Mouse (Mus musculus) neural tube, embryonic 13.5 days (tissue): ENCODE results near the gene Esrrb. TPM values are rescaled to one million over a fixed set of nuclear protein-coding genes. Genes with fewer than 3 reads are reported as not detected.

Experiments
- ATAC-seq: fragments of 200-750 bp; cut with Nextera tagmentation; 2 replicates; pipeline ENCODE4 v1.8.0; 2017; ENCODE audit warnings: low read depth, mild to moderate bottlenecking, moderate TSS enrichment, moderate library complexity
- H3K27ac ChIP-seq: fragments of 300-500 bp; sonication (generic); replicated peaks from 2 replicates; pipeline ENCODE4 v1.5.1; 2015; ENCODE audit warnings: moderate library complexity, mild to moderate bottlenecking, inconsistent platforms
- H3K27me3 ChIP-seq: fragments of 300-500 bp; sonication (generic); 2 replicates; pipeline ENCODE4 v1.6.1; 2015; ENCODE audit warnings: mild to moderate bottlenecking, inconsistent platforms
- H3K36me3 ChIP-seq: fragments of 300-500 bp; sonication (generic); 2 replicates; pipeline ENCODE4 v1.6.1; 2015; ENCODE audit warnings: mild to moderate bottlenecking, inconsistent platforms
- H3K4me1 ChIP-seq: fragments of 300-500 bp; sonication (generic); replicated peaks from 2 replicates; pipeline ENCODE4 v1.6.1; 2015; ENCODE audit warnings: inconsistent platforms
- H3K4me2 ChIP-seq: fragments of 300-500 bp; sonication (generic); 2 replicates; pipeline ENCODE4 v1.6.1; 2015; ENCODE audit warnings: inconsistent platforms, mild to moderate bottlenecking, moderate library complexity
- H3K4me3 ChIP-seq: fragments of 300-500 bp; sonication (generic); 2 replicates; pipeline ENCODE4 v1.5.1; 2015; ENCODE audit warnings: mild to moderate bottlenecking, inconsistent platforms
- H3K9ac ChIP-seq: fragments of 300-500 bp; sonication (generic); 2 replicates; pipeline ENCODE4 v1.6.1; 2015; ENCODE audit warnings: moderate library complexity, mild to moderate bottlenecking, inconsistent platforms
- H3K9me3 ChIP-seq: fragments of 300-500 bp; sonication (generic); 2 replicates; pipeline ENCODE4 v1.6.1; 2016; ENCODE audit warnings: inconsistent platforms
- WGBS: fragments of 180-500 bp; shearing (Covaris S2); methylation state at CpG from one replicate; pipeline ENCODE4 v1.1.7; 2015; 5-methylcytosine and 5-hydroxymethylcytosine counted together
- polyA plus RNA-seq: library from polyadenylated mRNA; unstranded; fragments of >200 nt; fragmentation: Nextera tagmentation; extraction: Ambion mirVana; gene quantifications from 2 replicates; pipeline ENCODE4 v1.2.1, GENCODE M21; 2015

Gene Esrrb
- polyA plus RNA-seq, 1 experiment from 2014 or later = 2.7 TPM

DNA sequence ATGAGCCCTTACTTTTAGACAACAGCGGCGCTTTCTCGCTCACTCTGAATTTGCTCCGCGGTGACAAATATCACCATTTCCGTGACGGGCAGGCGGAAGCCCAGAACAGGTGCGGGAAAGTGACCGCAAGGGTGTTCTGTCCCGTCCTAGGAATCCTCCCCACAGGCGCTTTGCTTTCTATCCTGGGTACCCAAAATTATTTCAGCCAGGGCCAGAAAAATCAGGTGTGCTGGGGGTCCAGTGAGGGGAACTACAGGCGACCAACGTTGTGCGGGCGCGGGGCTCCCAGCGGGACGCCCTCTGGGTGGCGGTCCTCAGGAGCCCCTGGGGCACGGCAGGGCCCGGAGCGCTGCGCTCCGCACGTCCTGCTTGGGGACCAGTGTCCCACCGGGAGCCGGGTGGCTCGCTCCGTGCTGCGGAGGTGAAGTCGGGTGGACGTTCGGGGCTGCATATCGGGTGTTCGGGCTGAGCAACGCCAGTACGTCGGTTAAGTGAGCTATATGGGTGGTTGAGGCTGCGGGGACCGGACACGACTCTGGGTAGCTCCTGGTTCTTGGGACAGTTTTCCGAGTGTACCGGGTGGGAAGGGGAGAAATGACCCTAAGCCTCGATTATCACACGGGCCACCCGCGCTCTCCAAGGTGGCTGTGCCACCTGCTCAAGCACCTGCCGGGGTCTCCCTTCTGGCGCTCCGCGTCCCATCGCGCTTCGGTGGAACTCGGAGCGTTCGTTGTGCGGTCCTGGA is 61.4 kb downstream of the Esrrb start:
- Histone ChIP-seq H3K4me3 (peak overlapping the region; percentile 46), H3K4me1 (peaks cover 27% of the 10 kb centered on the region), H3K27ac (no peak overlapping the region), H3K36me3 (no peaks in the 10 kb centered on the region), H3K4me2 (peak overlapping the region; percentile 67), H3K9me3 (no peaks in the 10 kb centered on the region), H3K9ac (peak overlapping the region; percentile 45), H3K27me3 (peaks cover 92% of the 10 kb centered on the region)
- ATAC-seq = no peak
- WGBS = 2% methylated on average over 59 of the region's 59 CpGs

DNA sequence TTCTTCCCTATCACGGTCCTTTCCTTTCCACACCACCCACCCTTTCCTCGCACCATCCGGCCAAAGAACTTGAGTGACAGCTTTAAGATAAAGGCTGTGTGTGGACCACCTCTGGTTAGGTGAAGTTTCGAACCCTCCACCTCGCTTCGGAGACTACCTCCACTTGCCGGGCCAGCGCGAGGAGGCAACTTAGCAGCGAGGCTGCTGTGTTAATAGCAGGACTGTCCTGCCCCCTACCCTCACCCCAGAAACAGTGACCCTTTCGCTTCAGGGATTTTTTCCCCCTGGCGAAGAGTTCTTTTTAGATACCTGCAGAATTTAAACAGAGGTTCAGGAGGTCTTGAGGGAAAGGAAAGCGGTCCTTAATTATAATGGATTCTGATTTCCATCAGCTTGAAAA is 62.2 kb downstream of the Esrrb start:
- Histone ChIP-seq H3K27me3 (peaks cover 90% of the 10 kb centered on the region), H3K27ac (no peak overlapping the region), H3K36me3 (no peaks in the 10 kb centered on the region), H3K4me1 (peaks cover 27% of the 10 kb centered on the region), H3K4me2 (no peak overlapping the region), H3K9me3 (no peaks in the 10 kb centered on the region), H3K4me3 (peak overlapping the region; percentile 46; the same call in 1 of the 2 replicates), H3K9ac (no peak overlapping the region)
- WGBS = 2% methylated on average over 13 of the region's 13 CpGs
- no peak for ATAC-seq

DNA sequence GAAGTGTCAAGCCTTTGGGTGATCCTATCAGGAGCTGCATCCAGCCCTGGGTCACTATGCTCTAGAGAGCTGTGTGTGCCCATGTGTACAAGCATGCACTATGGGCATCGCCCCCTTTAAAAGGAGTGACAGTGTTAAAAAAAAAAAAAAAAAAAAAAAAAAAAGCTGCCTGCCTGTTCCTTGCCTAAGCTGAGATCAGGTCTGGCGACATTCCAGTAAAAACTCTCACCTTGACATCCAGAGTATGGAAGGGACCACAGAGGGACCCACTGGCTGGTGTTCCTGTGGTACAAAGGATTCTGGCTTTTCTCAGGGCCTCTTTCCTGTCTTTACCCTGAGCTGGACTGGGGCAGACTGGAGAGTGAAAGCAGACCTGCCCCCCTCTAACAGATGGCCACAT is 66.7 kb downstream of the Esrrb start:
- Histone ChIP-seq H3K27me3 (peaks cover 45% of the 10 kb centered on the region), H3K9me3 (no peaks in the 10 kb centered on the region), H3K36me3 (no peaks in the 10 kb centered on the region), H3K27ac (no peak overlapping the region), H3K4me3 (no peak overlapping the region), H3K4me2 (no peak overlapping the region), H3K4me1 (peaks cover 11% of the 10 kb centered on the region), H3K9ac (no peak overlapping the region)
- WGBS = 64% methylated on average over 2 of the region's 2 CpGs
- no peak for ATAC-seq

DNA sequence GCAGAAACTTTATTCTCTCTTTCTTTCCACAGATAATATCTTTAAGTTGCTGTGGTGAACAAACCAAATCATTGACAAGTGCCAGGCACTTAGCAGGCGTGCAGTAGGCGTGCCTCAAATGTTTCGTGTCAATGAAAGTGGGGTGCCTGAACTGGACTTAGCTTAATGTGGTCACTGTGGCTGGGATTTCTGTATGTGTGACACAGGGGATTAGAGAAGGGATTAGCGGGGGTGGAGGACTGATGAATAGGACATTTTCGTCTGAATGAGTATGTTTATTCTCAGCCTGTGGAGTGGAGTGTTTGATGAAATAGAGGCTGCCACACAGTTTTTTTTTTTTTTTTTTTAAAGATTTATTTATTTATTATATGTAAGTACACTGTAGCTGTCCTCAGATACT is 70.8 kb downstream of the Esrrb start:
- Histone ChIP-seq H3K27me3 (peaks cover 17% of the 10 kb centered on the region; the same call in 1 of the 2 replicates), H3K27ac (no peak overlapping the region), H3K36me3 (no peaks in the 10 kb centered on the region), H3K4me2 (no peak overlapping the region), H3K4me3 (no peak overlapping the region), H3K9me3 (no peaks in the 10 kb centered on the region), H3K9ac (no peak overlapping the region), H3K4me1 (peaks cover 18% of the 10 kb centered on the region)
- 92% methylated on average over 5 of the region's 5 CpGs for WGBS
- no peak for ATAC-seq

DNA sequence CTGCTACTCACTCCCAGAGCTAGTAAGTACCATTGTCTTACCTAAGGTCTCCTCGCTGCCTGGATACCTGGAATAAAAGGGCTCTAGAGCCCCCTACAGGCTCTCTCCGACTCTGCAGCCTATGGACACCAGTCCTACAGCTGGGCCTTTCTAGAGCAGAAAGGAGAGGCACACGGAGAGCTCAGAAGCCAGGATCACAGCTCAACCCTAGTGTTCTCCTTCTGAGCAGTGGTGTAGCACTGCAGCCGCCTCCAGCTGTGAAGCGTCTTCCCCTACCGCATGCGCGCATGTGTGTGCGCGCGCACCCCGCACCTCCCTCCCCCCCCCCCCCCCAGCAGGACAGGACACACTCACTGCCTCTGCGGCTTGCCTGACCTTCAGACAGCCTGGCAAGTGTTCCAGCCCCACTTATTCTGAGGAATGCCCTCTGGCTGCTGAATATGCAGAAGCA is 72.5 kb downstream of the Esrrb start:
- Histone ChIP-seq H3K27ac (no peak overlapping the region; the same call in 1 of the 2 replicates), H3K4me1 (peaks cover 15% of the 10 kb centered on the region), H3K9me3 (no peaks in the 10 kb centered on the region), H3K4me2 (peak overlapping the region; percentile 51), H3K27me3 (peaks cover 12% of the 10 kb centered on the region; the same call in 1 of the 2 replicates), H3K36me3 (no peaks in the 10 kb centered on the region), H3K4me3 (peak overlapping the region; percentile 21), H3K9ac (peak overlapping the region; percentile 58)
- ATAC-seq = peak; percentile 92
- 2% methylated on average over 13 of the region's 13 CpGs for WGBS

DNA sequence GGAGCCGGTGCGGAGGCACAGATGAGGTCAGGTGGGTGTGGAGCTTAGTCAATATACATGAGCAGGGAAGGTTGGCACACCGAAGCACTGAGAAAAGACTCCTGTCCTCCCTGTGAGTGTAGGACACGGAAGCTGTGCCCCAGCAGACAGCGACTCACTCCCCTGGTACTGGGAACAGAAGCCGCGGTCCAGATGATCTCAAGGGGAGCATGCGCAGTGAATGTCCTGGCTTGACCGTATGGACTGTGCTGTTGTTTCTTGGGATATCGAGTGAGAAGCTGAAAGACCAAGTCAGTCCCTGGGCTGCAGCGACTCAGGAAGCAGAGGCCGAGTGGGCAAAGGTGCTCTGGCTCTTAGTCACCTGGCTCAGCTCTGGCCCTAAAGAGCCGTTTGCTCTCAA is 74.7 kb downstream of the Esrrb start:
- Histone ChIP-seq H3K27me3 (peaks cover 12% of the 10 kb centered on the region; the same call in 1 of the 2 replicates), H3K27ac (no peak overlapping the region), H3K4me2 (no peak overlapping the region), H3K36me3 (no peaks in the 10 kb centered on the region), H3K4me1 (peaks cover 15% of the 10 kb centered on the region), H3K4me3 (no peak overlapping the region), H3K9me3 (no peaks in the 10 kb centered on the region), H3K9ac (no peak overlapping the region)
- no peak for ATAC-seq
- 89% methylated on average over 13 of the region's 13 CpGs for WGBS

DNA sequence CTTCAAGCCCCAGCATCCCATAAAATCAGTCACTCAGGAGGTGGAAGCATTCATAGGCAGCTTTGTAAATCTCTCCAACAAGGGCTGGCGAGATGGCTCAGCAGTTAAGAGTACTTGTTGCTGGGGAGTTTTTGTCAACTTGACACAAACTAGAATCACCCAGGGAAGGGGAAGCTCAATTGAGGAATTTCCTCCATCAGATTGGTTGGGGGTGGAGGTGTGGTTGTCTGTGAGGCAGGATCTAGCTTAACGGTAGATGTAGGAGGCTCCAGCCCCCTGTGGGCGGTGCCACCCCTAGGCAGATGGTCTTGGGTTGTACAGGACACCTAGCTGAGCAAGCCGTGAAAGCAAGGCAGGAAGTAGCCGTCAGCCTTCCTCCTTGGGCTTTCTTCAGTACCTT is 89.9 kb downstream of the Esrrb start:
- no peak overlapping the region for H3K27ac ChIP-seq
- no peak overlapping the region for H3K4me2 ChIP-seq
- no peaks in the 10 kb centered on the region for H3K4me1 ChIP-seq
- no peak overlapping the region for H3K4me3 ChIP-seq
- H3K27me3 ChIP-seq = no peaks in the 10 kb centered on the region
- H3K36me3 ChIP-seq = no peaks in the 10 kb centered on the region
- no peak for ATAC-seq
- no peak overlapping the region for H3K9ac ChIP-seq
- H3K9me3 ChIP-seq = no peaks in the 10 kb centered on the region
- 78% methylated on average over 5 of the region's 5 CpGs for WGBS

DNA sequence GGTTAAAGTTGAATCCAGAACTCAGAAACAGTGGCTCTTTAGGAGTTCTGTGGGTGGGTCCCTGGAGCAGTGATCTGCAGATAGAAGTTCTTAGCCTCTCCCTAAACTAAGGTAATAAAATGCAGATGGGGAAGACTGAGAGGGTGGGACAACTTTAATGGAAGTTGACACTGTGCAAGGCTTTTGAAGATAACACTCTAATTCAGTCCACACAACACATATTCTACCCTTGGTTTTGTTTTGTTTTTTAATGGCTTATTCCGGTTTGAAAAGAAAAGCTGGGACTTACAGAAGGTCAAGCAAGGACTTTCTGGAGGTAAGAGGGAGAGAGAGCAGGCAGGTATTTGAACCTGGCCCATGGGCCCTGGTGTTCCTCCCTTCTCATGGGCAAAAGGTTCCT is 94.1 kb downstream of the Esrrb start:
- H3K27ac ChIP-seq = no peak overlapping the region
- H3K27me3 ChIP-seq = no peaks in the 10 kb centered on the region
- WGBS = 62% methylated on average over 1 of the region's 1 CpGs
- H3K36me3 ChIP-seq = no peaks in the 10 kb centered on the region
- no peak overlapping the region for H3K9ac ChIP-seq
- no peak overlapping the region for H3K4me3 ChIP-seq
- no peaks in the 10 kb centered on the region for H3K9me3 ChIP-seq
- H3K4me1 ChIP-seq = no peaks in the 10 kb centered on the region
- ATAC-seq = no peak
- no peak overlapping the region for H3K4me2 ChIP-seq

DNA sequence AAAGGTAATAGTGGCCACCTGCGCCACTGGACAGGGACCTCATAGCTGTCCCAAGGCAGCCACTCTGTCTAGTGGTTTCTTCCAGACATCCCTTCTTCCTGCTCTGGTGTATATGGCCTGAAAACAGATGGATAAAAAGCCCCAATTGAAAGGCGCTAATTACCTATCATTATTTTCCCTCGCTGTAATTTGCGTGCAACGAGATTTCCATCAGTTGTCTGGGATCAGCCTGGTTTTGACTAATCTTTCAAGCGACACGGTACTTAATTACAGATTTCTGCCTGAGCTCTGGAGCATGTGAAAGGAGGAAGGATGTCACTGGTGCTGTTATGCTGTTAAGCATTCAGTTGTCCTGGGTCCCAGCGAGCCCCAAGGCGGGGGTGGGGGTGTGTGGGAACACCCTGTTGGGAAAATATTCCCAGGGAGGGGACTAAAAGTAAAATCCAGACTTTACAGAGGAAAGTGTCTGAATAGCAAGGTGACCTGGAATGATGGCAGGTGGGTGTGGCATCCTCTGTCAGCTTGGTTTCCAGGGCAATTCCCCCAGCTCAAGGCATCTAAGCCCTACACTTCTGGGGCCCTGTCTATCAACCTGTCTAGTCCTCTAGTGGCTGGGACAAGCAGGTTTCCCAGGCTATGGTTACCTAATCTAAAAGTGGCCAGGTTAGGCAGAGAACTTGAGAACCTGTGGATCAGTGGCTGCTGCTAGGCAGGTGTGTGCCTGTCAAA is 102.0 kb downstream of the Esrrb start:
- WGBS = 58% methylated on average over 9 of the region's 9 CpGs
- H3K27me3 ChIP-seq = no peaks in the 10 kb centered on the region

DNA sequence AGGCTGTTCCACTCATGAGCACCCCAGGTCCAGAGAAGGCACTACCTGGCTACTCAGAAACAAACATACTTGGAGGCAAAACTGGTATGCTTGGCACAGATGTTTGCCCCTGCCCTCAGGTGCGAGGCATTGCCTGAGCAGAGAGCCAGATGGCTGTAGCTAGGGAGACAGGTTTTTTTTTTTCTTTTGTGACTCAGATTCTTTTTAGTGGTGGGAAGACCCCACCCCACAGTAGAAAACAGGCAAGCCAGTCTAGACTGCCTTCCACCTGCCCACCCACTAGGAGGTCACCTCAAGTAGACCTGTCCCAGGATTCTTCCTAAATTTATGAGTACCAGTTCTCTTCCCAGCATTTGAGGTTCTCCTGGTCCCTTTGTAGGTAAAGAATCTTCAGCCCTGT is 103.5 kb downstream of the Esrrb start:
- H3K9me3 ChIP-seq = no peaks in the 10 kb centered on the region
- H3K4me3 ChIP-seq = no peak overlapping the region
- H3K4me2 ChIP-seq = no peak overlapping the region
- no peak overlapping the region for H3K27ac ChIP-seq
- no peak overlapping the region for H3K9ac ChIP-seq
- ATAC-seq = no peak
- WGBS = 83% methylated on average over 1 of the region's 1 CpGs
- no peaks in the 10 kb centered on the region for H3K4me1 ChIP-seq
- no peaks in the 10 kb centered on the region for H3K27me3 ChIP-seq
- H3K36me3 ChIP-seq = no peaks in the 10 kb centered on the region

More for the DNA sequence above, 102.0 kb downstream of the Esrrb start:
- no peak overlapping the region for H3K4me3 ChIP-seq
- H3K9me3 ChIP-seq = no peaks in the 10 kb centered on the region
- H3K36me3 ChIP-seq = no peaks in the 10 kb centered on the region
- no peak overlapping the region for H3K4me2 ChIP-seq
- H3K27ac ChIP-seq = no peak overlapping the region
- no peak overlapping the region for H3K9ac ChIP-seq
- no peaks in the 10 kb centered on the region for H3K4me1 ChIP-seq
- ATAC-seq = no peak

DNA sequence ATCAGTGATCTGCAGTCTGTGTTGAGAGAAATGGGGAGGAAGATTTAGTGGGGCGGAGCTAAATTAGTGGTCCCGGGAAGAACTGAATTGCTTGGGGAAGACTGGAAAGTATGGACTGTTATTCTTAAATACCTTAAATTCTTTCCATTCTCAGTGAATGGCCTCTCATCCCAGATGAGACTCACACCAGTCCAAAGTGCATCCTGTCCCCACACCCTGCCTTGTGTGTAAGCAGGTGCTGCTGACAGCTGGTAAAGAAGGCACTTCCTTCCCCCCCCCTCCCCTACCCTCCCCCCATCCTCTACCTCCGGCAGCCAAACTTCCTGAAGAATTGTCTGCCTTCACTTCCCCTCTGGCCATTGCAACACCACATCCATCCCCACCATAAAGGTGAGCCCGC is 105.3 kb downstream of the Esrrb start:
- WGBS = 54% methylated on average over 4 of the region's 4 CpGs
- Histone ChIP-seq H3K4me3 (no peak overlapping the region), H3K4me1 (no peaks in the 10 kb centered on the region), H3K27me3 (peaks cover 3% of the 10 kb centered on the region; the same call in 1 of the 2 replicates), H3K9ac (no peak overlapping the region), H3K27ac (no peak overlapping the region), H3K9me3 (no peaks in the 10 kb centered on the region), H3K36me3 (no peaks in the 10 kb centered on the region), H3K4me2 (no peak overlapping the region)
- ATAC-seq = no peak

DNA sequence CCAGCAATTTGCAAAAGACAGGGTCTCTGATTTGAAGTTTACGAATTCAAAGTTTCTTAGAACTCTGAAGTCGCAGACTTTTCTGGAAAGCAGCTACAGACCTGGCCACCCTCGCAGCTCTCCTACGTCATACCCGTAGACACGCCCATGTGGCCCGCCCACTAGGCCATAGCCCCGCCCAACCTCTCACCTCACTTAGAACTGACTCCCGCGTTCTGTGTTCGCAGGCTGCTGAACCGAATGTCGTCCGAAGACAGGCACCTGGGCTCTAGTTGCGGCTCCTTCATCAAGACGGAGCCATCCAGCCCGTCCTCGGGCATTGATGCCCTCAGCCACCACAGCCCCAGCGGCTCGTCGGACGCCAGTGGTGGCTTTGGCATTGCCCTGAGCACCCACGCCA is 109.0 kb downstream of the Esrrb start:
- 51% methylated on average over 23 of the region's 23 CpGs for WGBS
- no peak for ATAC-seq

More for the DNA sequence above, 109.0 kb downstream of the Esrrb start:
- H3K9ac ChIP-seq = no peak overlapping the region
- H3K27ac ChIP-seq = no peak overlapping the region
- no peaks in the 10 kb centered on the region for H3K9me3 ChIP-seq
- H3K36me3 ChIP-seq = no peaks in the 10 kb centered on the region
- H3K4me2 ChIP-seq = no peak overlapping the region
- peaks cover 3% of the 10 kb centered on the region; the same call in 1 of the 2 replicates for H3K27me3 ChIP-seq
- H3K4me3 ChIP-seq = no peak overlapping the region
- H3K4me1 ChIP-seq = no peaks in the 10 kb centered on the region
